Mouse (Mus musculus) lung, adult 2 months (tissue): ENCODE measurements around the gene Cd82.

Experiments
- CTCF ChIP-seq: fragments of 200-500 bp; IDR thresholded peaks from 2 replicates; pipeline ENCODE4 v1.5.1; 2011; ENCODE audit warnings: mild to moderate bottlenecking, low read length, control low read depth; ENCODE audit not compliant: insufficient read depth
- POLR2A ChIP-seq: fragments of 200-500 bp; IDR thresholded peaks from 2 replicates; pipeline ENCODE4 v1.6.1; 2011; ENCODE audit warnings: low read depth, mild to moderate bottlenecking, control low read depth, low read length, borderline replicate concordance; ENCODE audit errors: extremely low read depth

- TF ChIP-seq POLR2A (no peak), CTCF (no peak)
These were observed 28.0 kb downstream of the Cd82 start for GRCm38 (mm10) chr2:93434896-93435295.
